Mouse (Mus musculus): Measurements from ENCODE around the gene Mcm8. TPM values are rescaled to one million over a fixed set of nuclear protein-coding genes. Genes with fewer than 3 reads are reported as not detected.

Mcm8 gene
- polyA plus RNA-seq, 1 experiment from 2014 or later, result 19.6 TPM

DNA sequence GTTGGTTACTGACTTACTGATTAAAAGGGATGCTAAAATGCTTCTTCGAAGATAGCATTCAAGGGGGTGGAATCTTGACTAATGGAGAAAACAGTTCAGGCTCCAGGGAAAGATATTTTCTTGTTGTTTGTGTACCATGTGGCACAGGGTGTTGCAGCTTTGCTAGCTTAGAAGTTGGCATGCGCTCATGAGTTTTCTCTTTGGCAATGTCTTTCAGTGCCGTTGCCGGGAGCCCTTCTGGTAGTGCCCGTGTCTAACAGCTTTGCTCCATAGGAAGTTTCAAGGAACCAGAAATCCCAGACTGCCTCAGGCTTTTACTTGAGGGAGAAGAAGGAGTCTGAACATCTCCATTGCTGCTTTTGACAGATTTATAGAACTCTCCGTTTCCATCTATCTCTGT lies 33.2 kb downstream of the Mcm8 start:
- H3K4me1 ChIP-seq, result peaks cover 11% of the 10 kb centered on the region
- WGBS, result 93% methylated on average over 6 of the region's 6 CpGs
- H3K27ac ChIP-seq, result no peak overlapping the region
- no peak for DNase-seq (ENCODE audit: low spot score)
- H3K27me3 ChIP-seq (ENCODE audit: insufficient read depth, poor library complexity, severe bottlenecking), result no peaks in the 10 kb centered on the region
- H3K9me3 ChIP-seq, result no peaks in the 10 kb centered on the region
- peaks cover 22% of the 10 kb centered on the region for H3K36me3 ChIP-seq
- no peak overlapping the region for H3K4me3 ChIP-seq

- peaks cover 2% of the 10 kb centered on the region; the same call in 1 of the 2 replicates for H3K4me1 ChIP-seq
- no peak overlapping the region for H3K27ac ChIP-seq
- H3K36me3 ChIP-seq, result peaks cover 22% of the 10 kb centered on the region
- H3K4me3 ChIP-seq, result no peak overlapping the region
- DNase-seq (ENCODE audit: low spot score), result no peak
- no peaks in the 10 kb centered on the region for H3K9me3 ChIP-seq
- no peaks in the 10 kb centered on the region for H3K27me3 ChIP-seq (ENCODE audit: insufficient read depth, poor library complexity, severe bottlenecking)
- 91% methylated on average over 1 of the region's 1 CpGs for WGBS
These were observed 37.1 kb downstream of the Mcm8 start for GRCm38 (mm10) chr2:132853051-132853450.

DNA sequence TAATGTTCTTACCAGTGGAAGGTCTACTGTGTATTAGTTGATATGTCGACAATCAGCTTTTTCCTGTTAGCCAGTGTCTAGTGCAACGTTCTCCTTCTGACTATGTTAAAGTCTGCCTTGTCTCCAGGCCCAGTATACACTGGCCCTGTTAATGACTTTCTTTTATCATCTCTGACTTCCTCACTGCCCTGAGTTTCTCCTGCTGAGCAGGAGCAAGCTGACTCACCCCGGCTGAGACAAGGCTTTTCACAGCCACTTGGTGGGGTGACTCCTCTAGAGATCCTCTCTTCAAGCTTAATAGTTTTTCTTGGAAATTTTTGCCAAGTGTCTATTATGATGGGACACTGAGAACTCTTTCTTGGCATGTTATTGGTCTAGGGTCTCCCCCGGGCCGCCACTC lies 40.4 kb downstream of the Mcm8 start:
- WGBS, result 66% methylated on average over 5 of the region's 5 CpGs
- Histone ChIP-seq H3K4me1 (no peaks in the 10 kb centered on the region), H3K4me3 (no peak overlapping the region), H3K27me3 (ENCODE audit: insufficient read depth, poor library complexity, severe bottlenecking) (no peaks in the 10 kb centered on the region), H3K27ac (no peak overlapping the region), H3K9me3 (no peaks in the 10 kb centered on the region), H3K36me3 (peaks cover 10% of the 10 kb centered on the region)
- DNase-seq (ENCODE audit: low spot score), result no peak

GRCm38 (mm10) chr2:132860435-132860834 lies 44.5 kb downstream of the Mcm8 start:
- Histone ChIP-seq H3K36me3 (peaks cover 10% of the 10 kb centered on the region; the same call in 1 of the 2 replicates), H3K4me3 (no peak overlapping the region), H3K4me1 (no peaks in the 10 kb centered on the region), H3K9me3 (no peaks in the 10 kb centered on the region), H3K27ac (no peak overlapping the region), H3K27me3 (ENCODE audit: insufficient read depth, poor library complexity, severe bottlenecking) (no peaks in the 10 kb centered on the region)
- DNase-seq (ENCODE audit: low spot score), result no peak

- WGBS, result 94% methylated on average over 2 of the region's 2 CpGs
- no peaks in the 10 kb centered on the region for H3K9me3 ChIP-seq
- peaks cover 15% of the 10 kb centered on the region for H3K36me3 ChIP-seq
- no peak for DNase-seq (ENCODE audit: low spot score)
- no peak overlapping the region for H3K4me3 ChIP-seq
- H3K27ac ChIP-seq, result no peak overlapping the region
- H3K27me3 ChIP-seq (ENCODE audit: insufficient read depth, poor library complexity, severe bottlenecking), result no peaks in the 10 kb centered on the region
- no peaks in the 10 kb centered on the region for H3K4me1 ChIP-seq
These were observed 45.5 kb downstream of the Mcm8 start for GRCm38 (mm10) chr2:132861456-132861855.

DNA sequence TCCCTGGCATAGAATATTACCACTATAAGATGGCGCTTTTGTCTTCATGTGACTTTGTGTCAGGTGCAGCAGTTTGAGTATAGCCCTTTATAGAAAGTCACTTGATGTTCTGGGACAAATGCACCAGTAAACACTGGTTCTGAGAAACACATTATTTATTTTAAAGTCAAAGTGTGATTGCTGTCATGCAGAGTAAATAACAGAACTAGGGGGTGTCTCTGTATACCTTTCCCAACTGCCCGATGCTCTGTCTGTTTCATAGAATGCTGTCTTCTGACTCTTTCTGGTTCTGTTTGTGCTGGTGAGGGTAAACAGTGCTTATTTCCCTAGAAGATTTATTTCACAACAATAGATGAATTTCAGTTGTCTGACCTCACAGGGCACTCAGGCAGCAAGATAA lies 47.4 kb downstream of the Mcm8 start:
- no peaks in the 10 kb centered on the region for H3K9me3 ChIP-seq
- H3K27me3 ChIP-seq (ENCODE audit: insufficient read depth, poor library complexity, severe bottlenecking), result no peaks in the 10 kb centered on the region
- no peak for DNase-seq (ENCODE audit: low spot score)
- H3K4me1 ChIP-seq, result no peaks in the 10 kb centered on the region
- peaks cover 20% of the 10 kb centered on the region for H3K36me3 ChIP-seq
- no peak overlapping the region for H3K4me3 ChIP-seq
- no peak overlapping the region for H3K27ac ChIP-seq
- 90% methylated on average over 2 of the region's 2 CpGs for WGBS

GRCm38 (mm10) chr2:132867521-132867920 lies 51.6 kb downstream of the Mcm8 start:
- no peak overlapping the region for H3K27ac ChIP-seq
- H3K4me3 ChIP-seq, result no peak overlapping the region
- no peaks in the 10 kb centered on the region for H3K27me3 ChIP-seq (ENCODE audit: insufficient read depth, poor library complexity, severe bottlenecking)
- WGBS, result 70% methylated on average over 5 of the region's 5 CpGs
- H3K9me3 ChIP-seq, result no peaks in the 10 kb centered on the region
- H3K36me3 ChIP-seq, result peaks cover 20% of the 10 kb centered on the region
- DNase-seq (ENCODE audit: low spot score), result no peak
- no peaks in the 10 kb centered on the region for H3K4me1 ChIP-seq

- Histone ChIP-seq H3K4me1 (0 out of 2 replicates have a peak, but pooled peaks cover 2% of the 10 kb centered on the region), H3K9me3 (no peaks in the 10 kb centered on the region), H3K4me3 (no peak overlapping the region), H3K36me3 (peaks cover 16% of the 10 kb centered on the region), H3K27me3 (ENCODE audit: insufficient read depth, poor library complexity, severe bottlenecking) (no peaks in the 10 kb centered on the region), H3K27ac (no peak overlapping the region)
- WGBS, result 82% methylated on average over 5 of the region's 5 CpGs
- no peak for DNase-seq (ENCODE audit: low spot score)
These were observed 53.7 kb downstream of the Mcm8 start for GRCm38 (mm10) chr2:132869682-132870081.

DNA sequence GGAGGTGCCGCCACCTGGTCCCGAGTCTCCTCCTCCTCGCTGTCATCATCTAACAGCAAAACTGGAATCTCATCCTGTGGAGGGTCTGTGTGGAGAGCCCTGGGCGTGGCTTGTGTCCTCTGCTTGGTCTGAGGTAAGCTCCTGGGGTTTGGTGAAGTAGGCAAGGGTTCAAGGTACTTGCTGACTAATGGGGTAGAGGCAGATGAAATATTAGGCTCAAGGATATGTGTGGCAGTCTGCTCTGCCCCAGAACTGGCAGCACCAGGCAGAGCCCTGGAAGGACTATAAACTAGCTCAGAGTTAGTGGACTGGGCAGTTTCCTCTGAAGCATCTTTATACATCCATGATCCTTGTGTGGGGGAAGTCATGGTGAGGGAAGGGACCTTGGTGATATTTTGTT lies 54.3 kb downstream of the Mcm8 start:
- WGBS, result 73% methylated on average over 4 of the region's 4 CpGs
- H3K27ac ChIP-seq, result no peak overlapping the region

DNA sequence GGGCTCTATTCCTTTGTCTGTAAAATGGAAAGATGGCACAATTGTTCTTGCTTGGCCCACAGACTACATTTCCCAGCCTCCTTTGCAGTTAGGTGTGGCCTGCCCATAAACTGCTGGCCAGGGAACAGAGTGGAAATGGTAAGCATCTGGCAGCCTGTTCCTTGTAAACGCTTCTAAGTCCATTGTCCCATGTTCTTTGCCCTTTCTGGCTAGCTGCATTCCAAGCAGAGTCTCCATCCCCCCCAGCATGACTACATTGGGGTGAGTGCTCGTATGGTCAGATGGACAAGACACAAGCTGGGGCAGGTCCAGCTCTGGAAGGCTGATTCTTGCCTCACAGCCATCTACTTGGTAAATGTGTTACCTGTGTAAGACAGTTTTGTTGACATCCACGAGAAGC lies 55.7 kb downstream of the Mcm8 start:
- H3K4me1 ChIP-seq, result 0 out of 2 replicates have a peak, but pooled peaks cover 2% of the 10 kb centered on the region
- peaks cover 13% of the 10 kb centered on the region; the same call in 1 of the 2 replicates for H3K36me3 ChIP-seq
- peaks cover under 1% of the 10 kb centered on the region; the same call in 1 of the 2 replicates for H3K27me3 ChIP-seq (ENCODE audit: insufficient read depth, poor library complexity, severe bottlenecking)
- no peak overlapping the region for H3K4me3 ChIP-seq
- DNase-seq (ENCODE audit: low spot score), result no peak
- H3K27ac ChIP-seq, result no peak overlapping the region
- H3K9me3 ChIP-seq, result no peaks in the 10 kb centered on the region
- WGBS, result 79% methylated on average over 3 of the region's 3 CpGs

More for the DNA sequence above, 54.3 kb downstream of the Mcm8 start:
- no peaks in the 10 kb centered on the region for H3K27me3 ChIP-seq (ENCODE audit: insufficient read depth, poor library complexity, severe bottlenecking)
- 0 out of 2 replicates have a peak, but pooled peaks cover 2% of the 10 kb centered on the region for H3K4me1 ChIP-seq
- DNase-seq (ENCODE audit: low spot score), result no peak
- H3K36me3 ChIP-seq, result peaks cover 19% of the 10 kb centered on the region
- no peaks in the 10 kb centered on the region for H3K9me3 ChIP-seq
- H3K4me3 ChIP-seq, result no peak overlapping the region

GRCm38 (mm10) chr2:132873657-132874326 lies 57.9 kb downstream of the Mcm8 start:
- DNase-seq (ENCODE audit: low spot score), result no peak
- Histone ChIP-seq H3K9me3 (no peaks in the 10 kb centered on the region), H3K27ac (no peak overlapping the region), H3K27me3 (ENCODE audit: insufficient read depth, poor library complexity, severe bottlenecking) (peaks cover 22% of the 10 kb centered on the region), H3K4me1 (peaks cover 7% of the 10 kb centered on the region; the same call in 1 of the 2 replicates), H3K36me3 (0 out of 2 replicates have a peak, but pooled peaks cover 8% of the 10 kb centered on the region), H3K4me3 (no peak overlapping the region)
- 77% methylated on average over 10 of the region's 10 CpGs for WGBS

DNA sequence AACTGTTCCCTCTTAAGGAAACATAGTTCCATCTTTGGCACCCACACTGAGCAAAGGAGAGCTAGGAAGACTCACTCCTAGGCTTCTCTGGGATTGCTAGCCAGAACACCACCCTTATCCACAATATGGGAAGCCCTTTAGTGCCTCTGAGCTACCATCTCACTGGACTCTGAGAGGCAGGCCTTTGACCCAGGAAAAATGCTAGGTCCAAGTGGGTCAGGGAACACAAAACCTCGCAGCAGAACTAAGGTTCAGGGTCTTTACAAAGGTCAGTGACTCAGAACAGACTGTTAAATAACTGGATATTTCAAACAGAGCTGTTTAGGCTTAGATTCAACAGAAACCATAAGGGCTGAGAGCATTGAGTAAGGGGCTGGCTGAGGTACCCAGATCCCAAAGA lies 61.0 kb downstream of the Mcm8 start:
- peaks cover 47% of the 10 kb centered on the region for H3K27me3 ChIP-seq (ENCODE audit: insufficient read depth, poor library complexity, severe bottlenecking)
- WGBS, result 76% methylated on average over 1 of the region's 1 CpGs
- H3K4me1 ChIP-seq, result peaks cover 33% of the 10 kb centered on the region
- H3K4me3 ChIP-seq, result no peak overlapping the region
- H3K9me3 ChIP-seq, result no peaks in the 10 kb centered on the region
- H3K27ac ChIP-seq, result no peak overlapping the region
- no peak for DNase-seq (ENCODE audit: low spot score)
- 0 out of 2 replicates have a peak, but pooled peaks cover 8% of the 10 kb centered on the region for H3K36me3 ChIP-seq

DNA sequence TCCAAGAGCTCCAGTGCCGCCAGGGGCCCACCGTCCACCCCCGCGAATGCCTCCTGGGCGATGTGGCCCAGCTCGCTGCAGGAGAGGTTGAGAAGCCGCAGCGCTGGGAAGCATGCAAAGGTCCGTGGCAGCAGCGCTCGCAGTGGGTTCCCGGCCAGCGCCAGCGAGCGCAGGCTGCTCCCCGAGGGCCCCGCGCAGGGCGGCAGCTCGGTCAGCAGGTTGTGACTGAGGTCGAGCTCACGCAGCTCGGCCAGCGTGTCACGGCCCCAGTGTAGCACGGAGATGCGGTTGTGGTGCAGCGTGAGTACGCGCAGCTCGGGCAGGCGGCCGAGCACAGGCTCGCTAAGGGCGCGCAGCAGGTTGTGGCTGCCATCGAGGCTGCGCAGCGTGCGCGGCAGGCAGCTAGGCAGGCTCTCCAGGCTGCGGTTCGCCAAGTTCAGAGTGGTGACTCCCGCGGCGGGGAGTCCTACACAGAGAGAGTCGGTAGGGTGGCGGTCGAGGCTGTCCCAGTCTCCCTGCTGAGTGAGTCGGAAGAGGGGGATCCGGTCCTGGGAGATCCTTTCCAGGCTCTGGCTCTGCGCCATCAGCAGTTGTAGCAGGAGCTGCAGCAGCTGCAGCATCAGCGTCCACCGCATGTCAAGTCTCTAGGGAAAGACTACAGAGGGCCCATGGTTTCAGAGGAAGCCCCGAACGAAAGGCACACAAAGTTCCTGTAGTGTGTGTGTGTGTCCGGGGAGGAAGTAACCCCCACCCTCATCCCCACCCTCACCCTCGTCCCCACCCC lies 63.5 kb downstream of the Mcm8 start:
- under 1% methylated on average over 58 of the region's 58 CpGs for WGBS
- no peaks in the 10 kb centered on the region for H3K9me3 ChIP-seq
- peak overlapping the region; percentile 72 for H3K4me3 ChIP-seq
- no peak for DNase-seq (ENCODE audit: low spot score)
- 0 out of 2 replicates have a peak, but pooled peaks cover 8% of the 10 kb centered on the region for H3K36me3 ChIP-seq
- peak overlapping the region; percentile 75 for H3K27ac ChIP-seq
- peaks cover 32% of the 10 kb centered on the region for H3K4me1 ChIP-seq
- H3K27me3 ChIP-seq (ENCODE audit: insufficient read depth, poor library complexity, severe bottlenecking), result peaks cover 47% of the 10 kb centered on the region
